Mouse (Mus musculus) liver, adult 2 months (tissue): ENCODE results near the gene 2210408I21Rik.

ENCODE experiments used
- CTCF ChIP-seq: fragments of 200-500 bp; IDR thresholded peaks from 2 replicates; pipeline ENCODE4 v1.5.1; 2011; ENCODE audit warnings: low read depth, low read length, control low read depth
- POLR2A ChIP-seq: fragments of 200-500 bp; IDR thresholded peaks from 2 replicates; pipeline ENCODE4 v1.6.1; 2011; ENCODE audit warnings: low read length, control low read depth; ENCODE audit not compliant: insufficient read depth; ENCODE audit errors: extremely low read depth

DNA sequence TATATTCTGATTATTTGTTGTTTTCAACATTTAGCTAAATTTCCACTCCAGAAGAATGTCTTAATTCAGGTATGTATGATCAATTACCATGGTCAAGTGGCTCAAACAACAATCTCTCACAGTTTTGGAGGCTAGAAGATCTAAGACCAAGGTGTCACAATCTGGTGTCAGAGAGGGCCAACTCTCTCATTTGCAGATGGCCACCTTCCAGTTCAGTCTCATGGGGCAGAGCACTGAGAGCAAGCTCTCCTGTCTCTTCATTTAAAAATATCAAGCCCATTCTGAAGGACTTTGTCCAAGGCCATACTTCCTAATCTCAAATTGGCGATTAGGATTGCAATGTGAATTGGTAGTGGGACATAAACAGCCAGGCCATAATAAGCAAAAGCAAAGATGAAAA, 378.7 kb downstream of the 2210408I21Rik start:
- TF ChIP-seq POLR2A = no peak
- no peak for TF ChIP-seq CTCF
